Mouse (Mus musculus) thymus, adult 2 months (tissue): ENCODE data around the gene Car6.

ENCODE experiments used
- CTCF ChIP-seq: fragments of 200-500 bp; IDR thresholded peaks from 2 replicates; pipeline ENCODE4 v1.5.1; 2012; ENCODE audit warnings: mild to moderate bottlenecking, control low read depth, low read length, moderate library complexity, borderline replicate concordance; ENCODE audit not compliant: control insufficient read depth, poor library complexity, insufficient read depth; ENCODE audit errors: extremely low read depth
- POLR2A ChIP-seq: fragments of 200-500 bp; IDR thresholded peaks from 2 replicates; pipeline ENCODE4 v1.6.1; 2012; ENCODE audit warnings: mild to moderate bottlenecking, low read length, control low read depth, moderate library complexity; ENCODE audit not compliant: control insufficient read depth, poor library complexity, insufficient read depth; ENCODE audit errors: extremely low read depth

DNA sequence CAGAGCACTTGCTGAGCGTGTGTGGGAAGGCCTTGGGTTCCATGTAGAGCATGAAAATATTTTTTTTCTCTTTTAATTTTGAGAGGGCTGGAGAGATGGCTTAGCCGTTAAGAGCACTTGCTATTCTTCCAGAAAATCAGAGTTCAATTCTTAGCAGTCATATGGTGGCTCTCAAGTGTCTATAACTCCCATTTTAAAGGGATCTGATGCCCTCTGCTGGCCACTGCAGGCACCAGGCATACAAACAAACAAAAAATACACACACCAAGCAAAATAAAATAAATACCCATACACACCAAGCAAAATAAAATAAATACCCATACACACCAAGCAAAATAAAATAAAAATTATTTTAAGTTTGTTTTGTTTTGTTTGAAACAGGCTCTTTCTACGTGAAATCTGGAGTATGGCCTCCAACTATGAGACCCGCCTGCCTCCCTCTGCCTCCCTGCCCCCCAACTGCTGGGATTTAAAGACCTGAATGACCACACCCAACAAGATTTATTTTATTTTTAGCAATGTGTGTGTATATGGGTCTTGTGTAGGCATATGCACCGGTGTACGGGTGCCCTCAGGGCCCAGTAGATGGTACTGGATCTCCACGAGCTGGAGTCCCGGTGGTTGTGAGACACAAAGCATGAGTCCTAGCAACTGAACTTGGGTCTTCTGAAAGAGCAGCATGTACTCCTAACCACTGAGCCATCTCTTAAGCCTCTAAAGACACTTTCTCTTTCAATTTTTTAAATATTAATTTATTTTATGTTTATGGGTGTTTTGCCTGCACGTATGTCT, 18.6 kb upstream of the Car6 start:
- TF ChIP-seq CTCF, result no peak
- no peak for TF ChIP-seq POLR2A
